Mouse (Mus musculus) MEL (cell line): ENCODE results near the gene Tmem44. TPM values are rescaled to one million over a fixed set of nuclear protein-coding genes. Genes with fewer than 3 reads are reported as not detected.

Experiments used
- DNase-seq: peaks from one replicate; pipeline ENCODE4 v3.0.0; 2011; ENCODE audit warnings: low read depth, low spot score
- H3K27ac ChIP-seq: 2 replicates; pipeline ENCODE4 v1.5.1; 2012; ENCODE audit warnings: low read depth, mild to moderate bottlenecking, control low read depth, low read length, moderate library complexity; ENCODE audit not compliant: control insufficient read depth
- H3K27me3 ChIP-seq, 2 experiments: fragments of 150-350 bp in 1 of 2; sonication (generic) in 1 of 2; 2 replicates each; pipeline ENCODE4 v1.6.1; 2012; ENCODE audit warnings: low read length in 2 of 2, mild to moderate bottlenecking in 2 of 2, improper control_type of control experiment in 1 of 2, moderate library complexity in 1 of 2; ENCODE audit not compliant: insufficient read depth in 2 of 2, control insufficient read depth in 1 of 2
- H3K36me3 ChIP-seq, 2 experiments: 2 replicates each; pipeline ENCODE4 v1.6.1; 2012 to 2014; ENCODE audit warnings: low read length in 2 of 2, improper control_type of control experiment in 1 of 2, inconsistent platforms in 1 of 2, mild to moderate bottlenecking in 1 of 2; ENCODE audit not compliant: insufficient read depth in 2 of 2, control insufficient read depth in 1 of 2
- H3K4me1 ChIP-seq, 2 experiments: fragments of 150-350 bp in 1 of 2; sonication (generic) in 1 of 2; 2 replicates each; pipeline ENCODE4 v1.6.1; 2012; ENCODE audit warnings: low read length in 2 of 2, improper control_type of control experiment in 1 of 2, mild to moderate bottlenecking in 1 of 2; ENCODE audit not compliant: insufficient read depth in 2 of 2, control insufficient read depth in 1 of 2
- H3K4me3 ChIP-seq, 2 experiments: fragments of 150-350 bp in 1 of 2; sonication (generic) in 1 of 2; 2 replicates each; pipeline ENCODE4 v1.5.1; 2012; ENCODE audit warnings: low read depth in 2 of 2, low read length in 2 of 2, mild to moderate bottlenecking in 2 of 2, moderate library complexity in 2 of 2, control low read depth in 1 of 2, improper control_type of control experiment in 1 of 2; ENCODE audit not compliant: control insufficient read depth in 1 of 2, insufficient read depth in 1 of 2
- H3K79me2 ChIP-seq: 2 replicates; pipeline ENCODE4 v1.6.1; 2012; ENCODE audit warnings: mild to moderate bottlenecking, low read length, moderate library complexity; ENCODE audit not compliant: control insufficient read depth, poor library complexity, insufficient read depth
- H3K9ac ChIP-seq: 2 replicates; pipeline ENCODE4 v1.6.1; 2012; ENCODE audit warnings: low read depth, mild to moderate bottlenecking, control low read depth, low read length, moderate library complexity; ENCODE audit not compliant: control insufficient read depth, poor library complexity, severe bottlenecking
- H3K9me3 ChIP-seq: fragments of 150-350 bp; sonication (generic); replicated peaks from 2 replicates; pipeline ENCODE4 v1.6.1; 2012; ENCODE audit warnings: mild to moderate bottlenecking, low read length, improper control_type of control experiment, moderate library complexity; ENCODE audit not compliant: insufficient read depth
- CHD1 ChIP-seq: IDR thresholded peaks from 2 replicates; pipeline ENCODE4 v1.6.1; 2012; ENCODE audit warnings: low read depth, mild to moderate bottlenecking, inconsistent platforms, low read length, improper control_type of control experiment
- CHD2 ChIP-seq: IDR thresholded peaks from 2 replicates; pipeline ENCODE4 v1.6.1; 2011; ENCODE audit warnings: low read length, improper control_type of control experiment
- CTCF ChIP-seq, 3 experiments: IDR thresholded peaks in 2 of 3; conservative IDR thresholded peaks in 1 of 3; 2 replicates each; pipeline ENCODE4 v1.5.1; 2011 to 2012; ENCODE audit warnings: low read length in 3 of 3, low read depth in 2 of 3, mild to moderate bottlenecking in 2 of 3, improper control_type of control experiment in 1 of 3, inconsistent platforms in 1 of 3, mixed read lengths in 1 of 3, moderate library complexity in 1 of 3; ENCODE audit not compliant: control insufficient read depth in 1 of 3, insufficient read depth in 1 of 3, poor library complexity in 1 of 3, severe bottlenecking in 1 of 3
- E2F4 ChIP-seq: IDR thresholded peaks from 2 replicates; pipeline ENCODE4 v1.6.1; 2011; ENCODE audit warnings: low read depth, low read length, improper control_type of control experiment, borderline replicate concordance
- ELF1 ChIP-seq: IDR thresholded peaks from 2 replicates; pipeline ENCODE4 v1.6.1; 2014; ENCODE audit warnings: low read depth, mild to moderate bottlenecking, inconsistent platforms, low read length, improper control_type of control experiment, moderate library complexity
- EP300 ChIP-seq, 2 experiments: IDR thresholded peaks; 2 replicates each; pipeline ENCODE4 v1.6.1; 2011; ENCODE audit warnings: improper control_type of control experiment in 2 of 2, low read length in 2 of 2, low read depth in 1 of 2, mild to moderate bottlenecking in 1 of 2
- ETS1 ChIP-seq: IDR thresholded peaks from 2 replicates; pipeline ENCODE4 v1.6.1; 2012; ENCODE audit warnings: low read depth, mild to moderate bottlenecking, inconsistent platforms, low read length, improper control_type of control experiment, moderate library complexity
- GATA1 ChIP-seq: IDR thresholded peaks from 2 replicates; pipeline ENCODE4 v1.6.1; 2011; ENCODE audit warnings: low read depth, low read length, improper control_type of control experiment
- JUND ChIP-seq: IDR thresholded peaks from 2 replicates; pipeline ENCODE4 v1.6.1; 2011; ENCODE audit warnings: low read depth, mild to moderate bottlenecking, improper control_type of control experiment, low read length
- MAFK ChIP-seq: IDR thresholded peaks from 2 replicates; pipeline ENCODE4 v1.6.1; 2011; ENCODE audit warnings: low read depth, mild to moderate bottlenecking, low read length, improper control_type of control experiment, borderline replicate concordance
- MAX ChIP-seq: IDR thresholded peaks from 2 replicates; pipeline ENCODE4 v1.6.1; 2011; ENCODE audit warnings: low read length, improper control_type of control experiment
- MAZ ChIP-seq: IDR thresholded peaks from 2 replicates; pipeline ENCODE4 v1.6.1; 2012; ENCODE audit warnings: low read depth, mild to moderate bottlenecking, inconsistent platforms, low read length, improper control_type of control experiment
- MEF2A ChIP-seq: IDR thresholded peaks from 2 replicates; pipeline ENCODE4 v1.6.1; 2014; ENCODE audit warnings: low read depth, mild to moderate bottlenecking, inconsistent platforms, low read length, improper control_type of control experiment; ENCODE audit not compliant: poor library complexity, insufficient replicate concordance, severe bottlenecking; ENCODE audit errors: extremely low read depth
- MXI1 ChIP-seq: IDR thresholded peaks from 2 replicates; pipeline ENCODE4 v1.6.1; 2011; ENCODE audit warnings: mild to moderate bottlenecking, low read depth, low read length, improper control_type of control experiment
- MYC ChIP-seq: IDR thresholded peaks from 2 replicates; pipeline ENCODE4 v1.6.1; 2011; ENCODE audit warnings: low read depth, mild to moderate bottlenecking, low read length, improper control_type of control experiment, moderate library complexity
- NELFE ChIP-seq: IDR thresholded peaks from 2 replicates; pipeline ENCODE4 v1.6.1; 2011; ENCODE audit warnings: low read depth, low read length, improper control_type of control experiment
- POLR2AphosphoS5 ChIP-seq: IDR thresholded peaks from 2 replicates; pipeline ENCODE4 v1.6.1; 2012; ENCODE audit warnings: low read depth, borderline replicate concordance, mild to moderate bottlenecking, inconsistent platforms, low read length, moderate library complexity, mixed read lengths
- RAD21 ChIP-seq: IDR thresholded peaks from 2 replicates; pipeline ENCODE4 v1.6.1; 2011; ENCODE audit warnings: mild to moderate bottlenecking, low read depth, low read length, improper control_type of control experiment
- SIN3A ChIP-seq: IDR thresholded peaks from 2 replicates; pipeline ENCODE4 v1.6.1; 2012; ENCODE audit warnings: low read length, improper control_type of control experiment, inconsistent platforms
- SMC3 ChIP-seq: IDR thresholded peaks from 2 replicates; pipeline ENCODE4 v1.6.1; 2011; ENCODE audit warnings: low read depth, low read length, improper control_type of control experiment
- TBP ChIP-seq: IDR thresholded peaks from 2 replicates; pipeline ENCODE4 v1.8.0; 2011; ENCODE audit warnings: low read depth, low read length, improper control_type of control experiment
- UBTF ChIP-seq: IDR thresholded peaks from 2 replicates; pipeline ENCODE4 v1.6.1; 2012; ENCODE audit warnings: low read depth, mild to moderate bottlenecking, inconsistent platforms, low read length, improper control_type of control experiment, moderate library complexity, borderline replicate concordance; ENCODE audit not compliant: insufficient read depth
- USF1 ChIP-seq: IDR thresholded peaks from 2 replicates; pipeline ENCODE4 v1.6.1; 2014; ENCODE audit warnings: low read depth, mild to moderate bottlenecking, inconsistent platforms, low read length, improper control_type of control experiment, moderate library complexity
- polyA plus RNA-seq, 2 experiments: library from polyadenylated mRNA; stranded (reverse) in 1 of 2; unstranded in 1 of 2; fragments of >175 nt in 1 of 2; fragments of >200 nt in 1 of 2; gene quantifications; 2 replicates each; pipeline versions ENCODE4 v1.2.1 to v1.2.4; 2012; ENCODE audit warnings: low replicate concordance in 2 of 2, low read depth in 1 of 2; ENCODE audit not compliant: insufficient read length in 2 of 2, insufficient read depth in 1 of 2, missing spikeins in 1 of 2
- total RNA-seq: library from RNA; depleted of rRNA; stranded (reverse); fragments of 300-350 nt; gene quantifications from 2 replicates; pipeline ENCODE4 v1.2.3, GENCODE M21; 2012

Tmem44 gene
- total and polyA plus RNA-seq, 3 experiments: 0.50 to 1.4 TPM; not detected in 1

DNA sequence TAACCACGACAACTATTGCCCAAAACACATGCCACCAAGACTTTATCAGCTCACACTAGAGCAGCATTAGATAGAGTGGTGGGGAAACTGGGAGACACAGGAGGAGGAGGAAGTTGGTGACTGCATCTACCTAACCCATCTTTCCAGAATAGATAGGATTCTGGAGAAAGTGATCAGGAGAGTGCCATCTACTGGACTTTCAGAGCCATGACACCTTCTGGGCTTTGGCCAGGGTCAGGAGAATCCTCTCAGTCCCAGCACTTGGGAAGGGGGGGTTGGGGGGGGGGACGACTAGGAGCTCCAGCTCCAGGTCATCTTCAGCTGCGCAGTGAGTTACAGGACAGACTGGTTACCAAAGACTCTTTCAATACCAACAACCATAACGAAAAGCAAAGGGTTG, 19.8 kb downstream of the Tmem44 start (continued):
- TF ChIP-seq MAFK (no peak), MXI1 (no peak), POLR2AphosphoS5 (no peak), RAD21 (peak; percentile 57), MEF2A (no peak), SMC3 (peak; percentile 76), MAZ (no peak)

DNA sequence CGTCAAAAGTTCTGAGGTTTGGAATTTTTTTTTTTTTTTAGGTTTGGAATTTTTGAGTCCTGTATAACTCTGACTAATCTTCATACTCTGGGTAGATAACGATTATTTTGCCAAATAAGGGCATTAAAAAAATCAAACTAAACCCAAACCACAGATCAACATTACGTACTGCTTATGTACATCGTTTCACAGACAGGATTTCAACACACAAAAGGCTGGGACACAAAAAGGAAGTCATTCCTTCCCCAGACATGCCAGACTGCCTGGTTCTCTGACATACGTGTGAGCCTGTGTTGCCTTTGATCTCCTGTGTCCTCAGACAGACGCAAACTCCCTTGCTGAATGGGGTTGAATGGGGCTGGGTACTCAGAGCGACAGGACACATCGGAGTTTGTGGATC, 22.3 kb downstream of the Tmem44 start:
- H3K4me1 ChIP-seq: no peaks in the 10 kb centered on the region; a peak in 1 of 4 replicates
- no peak for TF ChIP-seq CHD1
- no peak for TF ChIP-seq SIN3A
- TF ChIP-seq MEF2A: no peak
- no peak for TF ChIP-seq USF1
- no peak for TF ChIP-seq TBP
- no peak for TF ChIP-seq RAD21
- TF ChIP-seq CHD2: no peak
- no peak for TF ChIP-seq CTCF (IDR thresholded peaks at IDR 0.05 in 2 of 3, conservative IDR thresholded peaks at IDR 0.05 in 1 of 3; ENCODE audit: control insufficient read depth in 1 of 3, insufficient read depth in 1 of 3, low read depth in 2 of 3, low read length in 3 of 3, poor library complexity in 1 of 3, severe bottlenecking in 1 of 3)
- TF ChIP-seq GATA1: no peak
- TF ChIP-seq SMC3: no peak
- no peak for TF ChIP-seq JUND
- TF ChIP-seq ETS1: no peak
- TF ChIP-seq ELF1: no peak
- TF ChIP-seq E2F4: no peak
- no peak overlapping the region for H3K4me3 ChIP-seq
- H3K27me3 ChIP-seq: no peaks in the 10 kb centered on the region
- H3K9me3 ChIP-seq: no peaks in the 10 kb centered on the region
- H3K36me3 ChIP-seq: no peaks in the 10 kb centered on the region
- H3K27ac ChIP-seq: no peak overlapping the region
- no peak for DNase-seq
- H3K9ac ChIP-seq: no peak overlapping the region
- no peaks in the 10 kb centered on the region for H3K79me2 ChIP-seq

DNA sequence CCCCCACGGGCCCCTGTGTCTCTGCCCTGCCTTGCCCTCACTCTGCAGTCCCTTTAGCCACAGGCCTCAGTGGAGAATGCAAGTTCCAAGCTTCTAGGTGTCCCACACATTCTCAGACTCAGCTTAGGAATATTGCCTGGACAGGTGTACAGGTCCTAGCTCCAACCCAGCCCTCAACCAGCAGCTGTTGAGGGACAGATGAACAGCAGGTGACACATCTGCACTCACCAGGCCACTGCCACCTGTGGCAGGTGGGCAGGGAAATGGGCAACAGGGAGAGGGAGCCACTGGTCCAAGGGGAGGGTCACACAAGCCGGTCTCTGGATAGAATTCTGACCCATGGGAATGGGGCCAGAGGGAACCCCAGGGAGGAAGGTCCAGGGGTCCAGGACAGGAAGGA, 22.8 kb downstream of the Tmem44 start:
- Histone ChIP-seq H3K4me3 (no peak overlapping the region), H3K36me3 (no peaks in the 10 kb centered on the region), H3K9ac (no peak overlapping the region), H3K4me1 (no peaks in the 10 kb centered on the region; a peak in 1 of 4 replicates)
- DNase-seq: no peak
- TF ChIP-seq MAX: no peak
- TF ChIP-seq E2F4: no peak
- TF ChIP-seq POLR2AphosphoS5: no peak
- no peak for TF ChIP-seq UBTF
- TF ChIP-seq NELFE: no peak
- TF ChIP-seq MYC: no peak
- no peak for TF ChIP-seq EP300 (IDR thresholded peaks at IDR 0.05; ENCODE audit: low read depth in 1 of 2, low read length in 2 of 2)
- TF ChIP-seq, all 39 proteins: peak for 0
- no peaks in the 10 kb centered on the region for H3K79me2 ChIP-seq
- H3K9me3 ChIP-seq: no peaks in the 10 kb centered on the region
- no peak overlapping the region for H3K27ac ChIP-seq
- H3K27me3 ChIP-seq: no peaks in the 10 kb centered on the region
